Mouse (Mus musculus): ENCODE results near the gene Syngr1. TPM values are rescaled to one million over a fixed set of nuclear protein-coding genes. Genes with fewer than 3 reads are reported as not detected.

Gene Syngr1
- polyA plus RNA-seq, 1 experiment from 2014 or later: 44.5 TPM

DNA sequence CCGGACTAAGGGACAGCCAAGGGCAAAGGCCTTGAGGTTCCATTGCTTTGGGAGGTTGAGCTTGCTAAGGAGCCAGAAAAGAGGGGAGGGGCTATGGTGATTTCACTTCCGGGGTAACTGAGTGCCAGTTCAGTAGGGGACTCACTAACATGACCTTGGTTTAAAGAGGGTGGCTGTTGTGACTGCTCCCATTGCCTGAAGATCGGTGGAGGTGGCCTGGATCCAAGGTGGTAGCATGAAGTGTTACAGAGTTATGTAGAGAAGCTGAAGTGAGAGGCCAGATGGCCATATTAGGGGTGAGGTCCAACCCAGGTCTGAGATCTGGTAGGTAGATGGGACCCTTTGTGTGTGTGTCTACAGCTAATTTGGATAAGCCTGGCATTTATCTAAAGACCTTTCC, 8.3 kb downstream of the Syngr1 start:
- WGBS: 42% methylated on average over 3 of the region's 3 CpGs
- no peak overlapping the region for H3K27ac ChIP-seq (replicated peaks in 1 of 2; ENCODE audit: control insufficient read depth in 1 of 2, insufficient read depth in 1 of 2, low read depth in 2 of 2, low read length in 2 of 2)

DNA sequence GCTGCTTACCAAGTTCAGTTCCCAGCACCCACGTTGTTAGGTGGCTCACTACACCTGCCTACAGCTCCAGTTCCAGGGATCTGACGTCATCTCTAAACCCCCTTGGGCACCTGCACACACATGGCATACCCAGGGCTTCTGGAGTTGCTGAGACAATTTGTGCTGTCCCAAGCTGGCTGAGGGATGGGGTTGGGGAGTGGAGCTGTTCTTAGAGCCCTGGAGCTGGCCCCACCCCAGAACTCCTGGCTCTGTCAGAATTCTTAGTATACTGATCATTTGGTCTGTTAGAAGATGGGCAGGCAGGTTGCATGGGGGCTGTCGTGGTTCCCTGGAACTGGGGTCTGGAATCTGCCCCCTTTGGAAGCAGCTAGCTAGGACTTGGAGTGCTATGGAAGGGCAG, 9.1 kb downstream of the Syngr1 start:
- no peak for ATAC-seq (ENCODE audit: insufficient number of reproducible peaks, insufficient read depth, low FRiP score, low read depth)
- no peak overlapping the region for H3K4me2 ChIP-seq (ENCODE audit: low read length)
- no peak overlapping the region for H3K9ac ChIP-seq (ENCODE audit: low read length)
- H3K36me3 ChIP-seq (ENCODE audit: control insufficient read depth, insufficient read depth, low read length): no peaks in the 10 kb centered on the region
- WGBS: 71% methylated on average over 3 of the region's 3 CpGs
- no peaks in the 10 kb centered on the region for H3K9me3 ChIP-seq (ENCODE audit: control insufficient read depth, low read length)
- no peak overlapping the region for H3K27ac ChIP-seq (replicated peaks in 1 of 2; ENCODE audit: control insufficient read depth in 1 of 2, insufficient read depth in 1 of 2, low read depth in 2 of 2, low read length in 2 of 2)
- peaks cover 21 to 30% of the 10 kb centered on the region in 2 experiments for H3K4me1 ChIP-seq (ENCODE audit: control insufficient read depth in 2 of 2, insufficient read depth in 2 of 2, low read length in 2 of 2)
- H3K4me3 ChIP-seq (ENCODE audit: control insufficient read depth in 1 of 2, insufficient read depth in 1 of 2, low read depth in 1 of 2, low read length in 2 of 2): no peak overlapping the region
- H3K27me3 ChIP-seq (ENCODE audit: control insufficient read depth, insufficient read depth, low read length): no peaks in the 10 kb centered on the region

More for the DNA sequence above, 8.3 kb downstream of the Syngr1 start:
- Histone ChIP-seq H3K36me3 (ENCODE audit: control insufficient read depth, insufficient read depth, low read length) (no peaks in the 10 kb centered on the region), H3K4me1 (ENCODE audit: control insufficient read depth in 2 of 2, insufficient read depth in 2 of 2, low read length in 2 of 2) (peaks cover 21 to 29% of the 10 kb centered on the region in 2 experiments), H3K9me3 (ENCODE audit: control insufficient read depth, low read length) (no peaks in the 10 kb centered on the region), H3K4me2 (ENCODE audit: low read length) (no peak overlapping the region), H3K27me3 (ENCODE audit: control insufficient read depth, insufficient read depth, low read length) (no peaks in the 10 kb centered on the region), H3K4me3 (ENCODE audit: control insufficient read depth in 1 of 2, insufficient read depth in 1 of 2, low read depth in 1 of 2, low read length in 2 of 2) (no peak overlapping the region), H3K9ac (ENCODE audit: low read length) (no peak overlapping the region)
- no peak for ATAC-seq (ENCODE audit: insufficient number of reproducible peaks, insufficient read depth, low FRiP score, low read depth)

- no peak overlapping the region for H3K27ac ChIP-seq (replicated peaks in 1 of 2; ENCODE audit: control insufficient read depth in 1 of 2, insufficient read depth in 1 of 2, low read depth in 2 of 2, low read length in 2 of 2)
- peaks cover 24 to 34% of the 10 kb centered on the region in 2 experiments for H3K4me1 ChIP-seq (ENCODE audit: control insufficient read depth in 2 of 2, insufficient read depth in 2 of 2, low read length in 2 of 2)
- no peak overlapping the region for H3K4me3 ChIP-seq (ENCODE audit: control insufficient read depth in 1 of 2, insufficient read depth in 1 of 2, low read depth in 1 of 2, low read length in 2 of 2)
- no peaks in the 10 kb centered on the region for H3K27me3 ChIP-seq (ENCODE audit: control insufficient read depth, insufficient read depth, low read length)
- H3K9ac ChIP-seq (ENCODE audit: low read length): no peak overlapping the region
- H3K4me2 ChIP-seq (ENCODE audit: low read length): no peak overlapping the region
- no peak for ATAC-seq (ENCODE audit: insufficient number of reproducible peaks, insufficient read depth, low FRiP score, low read depth)
- H3K36me3 ChIP-seq (ENCODE audit: control insufficient read depth, insufficient read depth, low read length): no peaks in the 10 kb centered on the region
- 64% methylated on average over 10 of the region's 10 CpGs for WGBS
- no peaks in the 10 kb centered on the region for H3K9me3 ChIP-seq (ENCODE audit: control insufficient read depth, low read length)
Observed at GRCm38 (mm10) chr15:80100871-80101270, 9.7 kb downstream of the Syngr1 start.

DNA sequence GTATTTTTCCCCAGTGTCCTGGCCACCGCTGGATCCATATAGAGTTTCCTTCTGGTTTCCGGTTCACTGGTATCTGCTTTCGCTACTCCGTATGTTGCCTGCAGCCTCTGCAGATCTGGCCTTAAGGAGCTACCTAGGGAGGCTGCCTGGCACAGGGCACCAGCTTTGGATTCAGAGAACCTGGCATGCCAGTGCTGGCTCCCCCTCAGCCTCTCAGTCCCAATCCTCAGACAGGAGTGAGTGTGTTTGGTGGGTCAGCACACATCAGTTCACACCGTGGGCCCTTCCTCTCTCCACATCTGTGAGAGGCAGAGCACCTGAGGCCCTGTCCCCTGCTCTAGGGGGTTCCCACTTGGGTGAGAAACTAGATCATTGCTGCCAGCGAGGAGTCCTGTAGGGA, 10.4 kb downstream of the Syngr1 start:
- H3K27me3 ChIP-seq (ENCODE audit: control insufficient read depth, insufficient read depth, low read length): no peaks in the 10 kb centered on the region
- WGBS: 77% methylated on average over 6 of the region's 6 CpGs
- no peak for ATAC-seq (ENCODE audit: insufficient number of reproducible peaks, insufficient read depth, low FRiP score, low read depth)

GRCm38 (mm10) chr15:80102495-80102894, 11.4 kb downstream of the Syngr1 start:
- H3K4me1 ChIP-seq (ENCODE audit: control insufficient read depth in 2 of 2, insufficient read depth in 2 of 2, low read length in 2 of 2): peaks cover 19 to 25% of the 10 kb centered on the region in 2 experiments
- H3K27me3 ChIP-seq (ENCODE audit: control insufficient read depth, insufficient read depth, low read length): no peaks in the 10 kb centered on the region
- H3K36me3 ChIP-seq (ENCODE audit: control insufficient read depth, insufficient read depth, low read length): no peaks in the 10 kb centered on the region
- no peak overlapping the region for H3K4me3 ChIP-seq (ENCODE audit: control insufficient read depth in 1 of 2, insufficient read depth in 1 of 2, low read depth in 1 of 2, low read length in 2 of 2)
- H3K9me3 ChIP-seq (ENCODE audit: control insufficient read depth, low read length): no peaks in the 10 kb centered on the region
- no peak for ATAC-seq (ENCODE audit: insufficient number of reproducible peaks, insufficient read depth, low FRiP score, low read depth)
- no peak overlapping the region for H3K9ac ChIP-seq (ENCODE audit: low read length)
- WGBS: 81% methylated on average over 6 of the region's 6 CpGs
- H3K4me2 ChIP-seq (ENCODE audit: low read length): no peak overlapping the region
- H3K27ac ChIP-seq (replicated peaks in 1 of 2; ENCODE audit: control insufficient read depth in 1 of 2, insufficient read depth in 1 of 2, low read depth in 2 of 2, low read length in 2 of 2): no peak overlapping the region

More for the DNA sequence above, 10.4 kb downstream of the Syngr1 start:
- Histone ChIP-seq H3K4me2 (ENCODE audit: low read length) (no peak overlapping the region), H3K9ac (ENCODE audit: low read length) (no peak overlapping the region), H3K27ac (replicated peaks in 1 of 2; ENCODE audit: control insufficient read depth in 1 of 2, insufficient read depth in 1 of 2, low read depth in 2 of 2, low read length in 2 of 2) (no peak overlapping the region), H3K36me3 (ENCODE audit: control insufficient read depth, insufficient read depth, low read length) (no peaks in the 10 kb centered on the region), H3K4me3 (ENCODE audit: control insufficient read depth in 1 of 2, insufficient read depth in 1 of 2, low read depth in 1 of 2, low read length in 2 of 2) (no peak overlapping the region), H3K9me3 (ENCODE audit: control insufficient read depth, low read length) (no peaks in the 10 kb centered on the region), H3K4me1 (ENCODE audit: control insufficient read depth in 2 of 2, insufficient read depth in 2 of 2, low read length in 2 of 2) (peaks cover 24 to 34% of the 10 kb centered on the region in 2 experiments)

- no peak overlapping the region for H3K9ac ChIP-seq (ENCODE audit: low read length)
- no peaks in the 10 kb centered on the region for H3K36me3 ChIP-seq (ENCODE audit: control insufficient read depth, insufficient read depth, low read length)
- H3K9me3 ChIP-seq (ENCODE audit: control insufficient read depth, low read length): no peaks in the 10 kb centered on the region
- 40% methylated on average over 12 of the region's 12 CpGs for WGBS
- no peak overlapping the region for H3K4me3 ChIP-seq (ENCODE audit: control insufficient read depth in 1 of 2, insufficient read depth in 1 of 2, low read depth in 1 of 2, low read length in 2 of 2)
- no peaks in the 10 kb centered on the region for H3K27me3 ChIP-seq (ENCODE audit: control insufficient read depth, insufficient read depth, low read length)
- H3K4me1 ChIP-seq (ENCODE audit: control insufficient read depth in 2 of 2, insufficient read depth in 2 of 2, low read length in 2 of 2): peaks cover 3 to 5% of the 10 kb centered on the region in 2 experiments; a peak in 3 of 4 replicates
- no peak for ATAC-seq (ENCODE audit: insufficient number of reproducible peaks, insufficient read depth, low FRiP score, low read depth)
- no peak overlapping the region; a peak in 1 of 4 replicates for H3K27ac ChIP-seq (replicated peaks in 1 of 2; ENCODE audit: control insufficient read depth in 1 of 2, insufficient read depth in 1 of 2, low read depth in 2 of 2, low read length in 2 of 2)
- H3K4me2 ChIP-seq (ENCODE audit: low read length): no peak overlapping the region
Observed at GRCm38 (mm10) chr15:80105490-80106410, 14.6 kb downstream of the Syngr1 start.

GRCm38 (mm10) chr15:80107143-80107542, 16.0 kb downstream of the Syngr1 start:
- ATAC-seq (ENCODE audit: insufficient number of reproducible peaks, insufficient read depth, low FRiP score, low read depth): no peak
- H3K4me2 ChIP-seq (ENCODE audit: low read length): no peak overlapping the region
- no peaks in the 10 kb centered on the region for H3K36me3 ChIP-seq (ENCODE audit: control insufficient read depth, insufficient read depth, low read length)
- peaks cover 3 to 5% of the 10 kb centered on the region in 2 experiments; a peak in 3 of 4 replicates for H3K4me1 ChIP-seq (ENCODE audit: control insufficient read depth in 2 of 2, insufficient read depth in 2 of 2, low read length in 2 of 2)
- no peak overlapping the region for H3K27ac ChIP-seq (replicated peaks in 1 of 2; ENCODE audit: control insufficient read depth in 1 of 2, insufficient read depth in 1 of 2, low read depth in 2 of 2, low read length in 2 of 2)
- H3K4me3 ChIP-seq (ENCODE audit: control insufficient read depth in 1 of 2, insufficient read depth in 1 of 2, low read depth in 1 of 2, low read length in 2 of 2): no peak overlapping the region
- H3K27me3 ChIP-seq (ENCODE audit: control insufficient read depth, insufficient read depth, low read length): no peaks in the 10 kb centered on the region
- 92% methylated on average over 8 of the region's 8 CpGs for WGBS
- H3K9ac ChIP-seq (ENCODE audit: low read length): no peak overlapping the region
- no peaks in the 10 kb centered on the region for H3K9me3 ChIP-seq (ENCODE audit: control insufficient read depth, low read length)

All from heart, embryonic 14.5 days (tissue).